Mouse (Mus musculus): ENCODE measurements at regions not wholly inside any gene's neighbourhood (a gene's known extent, or its start where the extent isn't known, plus 50 kb on each side); places are given as distances from the start of the nearest gene placed in this dataset.

- TF ChIP-seq CTCF (IDR thresholded peaks at IDR 0.05; ENCODE audit: low read depth, low read length) (no peak), EP300 (IDR thresholded peaks at IDR 0.05; ENCODE audit: insufficient read depth, low read depth, low read length) (peak; percentile 96), POLR2A (IDR thresholded peaks at IDR 0.05; ENCODE audit: insufficient read depth, low read length) (no peak)
- H3K9me3 ChIP-seq (replicated peaks; ENCODE audit: control insufficient read depth, insufficient read depth, low read length, poor library complexity, severe bottlenecking), result peaks cover 10% of the 10 kb centered on the region; the same call in 1 of the 2 replicates
- no peak overlapping the region for H3K4me3 ChIP-seq (ENCODE audit: low read depth, low read length)
- H3K4me1 ChIP-seq (ENCODE audit: control insufficient read depth, insufficient read depth, low read length), result peaks cover 5% of the 10 kb centered on the region
- no peaks in the 10 kb centered on the region for H3K27me3 ChIP-seq (ENCODE audit: control insufficient read depth, insufficient read depth, low read length, poor library complexity, severe bottlenecking)
- peak overlapping the region; percentile 78 for H3K27ac ChIP-seq (ENCODE audit: insufficient read depth, low read length)
- no peaks in the 10 kb centered on the region for H3K36me3 ChIP-seq (ENCODE audit: control insufficient read depth, insufficient read depth, low read length, poor library complexity, severe bottlenecking)
- H3K9ac ChIP-seq (ENCODE audit: low read depth, poor library complexity, severe bottlenecking), result peak overlapping the region; percentile 53
Measured at GRCm38 (mm10) chr17:80801451-80801983, 73.2 kb upstream of the Map4k3 start.

GRCm38 (mm10) chr17:80800877-80801276 is 72.6 kb upstream of the Map4k3 start:
- Histone ChIP-seq H3K27me3 (ENCODE audit: control insufficient read depth, insufficient read depth, low read length, poor library complexity, severe bottlenecking) (no peaks in the 10 kb centered on the region), H3K4me1 (ENCODE audit: control insufficient read depth, insufficient read depth, low read length) (peaks cover 5% of the 10 kb centered on the region), H3K36me3 (ENCODE audit: control insufficient read depth, insufficient read depth, low read length, poor library complexity, severe bottlenecking) (no peaks in the 10 kb centered on the region), H3K4me3 (ENCODE audit: low read depth, low read length) (no peak overlapping the region), H3K27ac (ENCODE audit: insufficient read depth, low read length) (peak overlapping the region; percentile 78), H3K9me3 (replicated peaks; ENCODE audit: control insufficient read depth, insufficient read depth, low read length, poor library complexity, severe bottlenecking) (peaks cover 10% of the 10 kb centered on the region; the same call in 1 of the 2 replicates), H3K9ac (ENCODE audit: low read depth, poor library complexity, severe bottlenecking) (peak overlapping the region; percentile 34; the same call in 1 of the 2 replicates)
- TF ChIP-seq POLR2A (IDR thresholded peaks at IDR 0.05; ENCODE audit: insufficient read depth, low read length), result no peak
- no peak for TF ChIP-seq CTCF (IDR thresholded peaks at IDR 0.05; ENCODE audit: low read depth, low read length)
- no peak for TF ChIP-seq EP300 (IDR thresholded peaks at IDR 0.05; ENCODE audit: insufficient read depth, low read depth, low read length)

- no peaks in the 10 kb centered on the region for H3K27me3 ChIP-seq (ENCODE audit: control insufficient read depth, insufficient read depth, low read length, poor library complexity, severe bottlenecking)
- H3K36me3 ChIP-seq (ENCODE audit: control insufficient read depth, insufficient read depth, low read length, poor library complexity, severe bottlenecking), result no peaks in the 10 kb centered on the region
- H3K4me3 ChIP-seq (ENCODE audit: low read depth, low read length), result no peak overlapping the region
- no peak for TF ChIP-seq EP300 (IDR thresholded peaks at IDR 0.05; ENCODE audit: insufficient read depth, low read depth, low read length)
- H3K9ac ChIP-seq (ENCODE audit: low read depth, poor library complexity, severe bottlenecking), result peak overlapping the region; percentile 34; the same call in 1 of the 2 replicates
- peak overlapping the region; percentile 78 for H3K27ac ChIP-seq (ENCODE audit: insufficient read depth, low read length)
- peaks cover 10% of the 10 kb centered on the region; the same call in 1 of the 2 replicates for H3K9me3 ChIP-seq (replicated peaks; ENCODE audit: control insufficient read depth, insufficient read depth, low read length, poor library complexity, severe bottlenecking)
- peaks cover 5% of the 10 kb centered on the region for H3K4me1 ChIP-seq (ENCODE audit: control insufficient read depth, insufficient read depth, low read length)
Measured at GRCm38 (mm10) chr17:80800454-80800853, 72.2 kb upstream of the Map4k3 start.

- Histone ChIP-seq H3K4me3 (ENCODE audit: low read depth, low read length) (no peak overlapping the region), H3K36me3 (ENCODE audit: control insufficient read depth, insufficient read depth, low read length, poor library complexity, severe bottlenecking) (no peaks in the 10 kb centered on the region), H3K27me3 (ENCODE audit: control insufficient read depth, insufficient read depth, low read length, poor library complexity, severe bottlenecking) (no peaks in the 10 kb centered on the region), H3K27ac (ENCODE audit: insufficient read depth, low read length) (no peak overlapping the region), H3K9ac (ENCODE audit: low read depth, poor library complexity, severe bottlenecking) (no peak overlapping the region), H3K4me1 (ENCODE audit: control insufficient read depth, insufficient read depth, low read length) (peaks cover 5% of the 10 kb centered on the region), H3K9me3 (replicated peaks; ENCODE audit: control insufficient read depth, insufficient read depth, low read length, poor library complexity, severe bottlenecking) (peaks cover 10% of the 10 kb centered on the region; the same call in 1 of the 2 replicates)
- no peak for TF ChIP-seq EP300 (IDR thresholded peaks at IDR 0.05; ENCODE audit: insufficient read depth, low read depth, low read length)
- TF ChIP-seq CTCF (IDR thresholded peaks at IDR 0.05; ENCODE audit: low read depth, low read length), result no peak
- TF ChIP-seq POLR2A (IDR thresholded peaks at IDR 0.05; ENCODE audit: insufficient read depth, low read length), result no peak
Measured at GRCm38 (mm10) chr17:80799061-80799460, 70.8 kb upstream of the Map4k3 start.

GRCm38 (mm10) chr17:80798281-80798980 is 70.1 kb upstream of the Map4k3 start:
- TF ChIP-seq EP300 (IDR thresholded peaks at IDR 0.05; ENCODE audit: insufficient read depth, low read depth, low read length) (no peak), POLR2A (IDR thresholded peaks at IDR 0.05; ENCODE audit: insufficient read depth, low read length) (no peak), CTCF (IDR thresholded peaks at IDR 0.05; ENCODE audit: low read depth, low read length) (no peak)
- H3K9me3 ChIP-seq (replicated peaks; ENCODE audit: control insufficient read depth, insufficient read depth, low read length, poor library complexity, severe bottlenecking), result peaks cover 10% of the 10 kb centered on the region; the same call in 1 of the 2 replicates
- no peak overlapping the region for H3K4me3 ChIP-seq (ENCODE audit: low read depth, low read length)
- H3K27ac ChIP-seq (ENCODE audit: insufficient read depth, low read length), result peak overlapping the region; percentile 9; the same call in 1 of the 2 replicates
- H3K36me3 ChIP-seq (ENCODE audit: control insufficient read depth, insufficient read depth, low read length, poor library complexity, severe bottlenecking), result no peaks in the 10 kb centered on the region
- H3K27me3 ChIP-seq (ENCODE audit: control insufficient read depth, insufficient read depth, low read length, poor library complexity, severe bottlenecking), result no peaks in the 10 kb centered on the region
- no peak overlapping the region for H3K9ac ChIP-seq (ENCODE audit: low read depth, poor library complexity, severe bottlenecking)
- H3K4me1 ChIP-seq (ENCODE audit: control insufficient read depth, insufficient read depth, low read length), result peaks cover 5% of the 10 kb centered on the region

- no peak overlapping the region for H3K27ac ChIP-seq (ENCODE audit: insufficient read depth, low read length)
- TF ChIP-seq POLR2A (IDR thresholded peaks at IDR 0.05; ENCODE audit: insufficient read depth, low read length), result no peak
- TF ChIP-seq CTCF (IDR thresholded peaks at IDR 0.05; ENCODE audit: low read depth, low read length), result no peak
- TF ChIP-seq EP300 (IDR thresholded peaks at IDR 0.05; ENCODE audit: insufficient read depth, low read depth, low read length), result no peak
- H3K4me1 ChIP-seq (ENCODE audit: control insufficient read depth, insufficient read depth, low read length), result peaks cover 5% of the 10 kb centered on the region
Measured at GRCm38 (mm10) chr17:80796790-80797189, 68.5 kb upstream of the Map4k3 start.

More at GRCm38 (mm10) chr17:80796790-80797189, 68.5 kb upstream of the Map4k3 start:
- H3K9ac ChIP-seq (ENCODE audit: low read depth, poor library complexity, severe bottlenecking), result no peak overlapping the region
- peaks cover 10% of the 10 kb centered on the region; the same call in 1 of the 2 replicates for H3K9me3 ChIP-seq (replicated peaks; ENCODE audit: control insufficient read depth, insufficient read depth, low read length, poor library complexity, severe bottlenecking)
- no peaks in the 10 kb centered on the region for H3K27me3 ChIP-seq (ENCODE audit: control insufficient read depth, insufficient read depth, low read length, poor library complexity, severe bottlenecking)
- H3K36me3 ChIP-seq (ENCODE audit: control insufficient read depth, insufficient read depth, low read length, poor library complexity, severe bottlenecking), result no peaks in the 10 kb centered on the region
- H3K4me3 ChIP-seq (ENCODE audit: low read depth, low read length), result no peak overlapping the region
